Mouse (Mus musculus) layer of hippocampus, adult 11-12 months (tissue): ENCODE measurements around the gene Snx21.
"Not testable (repeated sequence)": the region's sequence is repeated elsewhere in the genome, so short reads cannot be mapped to it uniquely, and the experiment has no call there.

Source experiments
- DNase-seq: peaks from one replicate; pipeline ENCODE4 v3.0.0; 2022; ENCODE audit warnings: low spot score

The Snx21 gene

GRCm38 (mm10) chr2:164793772-164794171, 8.1 kb downstream of the Snx21 start:
- DNase-seq = no peak

DNA sequence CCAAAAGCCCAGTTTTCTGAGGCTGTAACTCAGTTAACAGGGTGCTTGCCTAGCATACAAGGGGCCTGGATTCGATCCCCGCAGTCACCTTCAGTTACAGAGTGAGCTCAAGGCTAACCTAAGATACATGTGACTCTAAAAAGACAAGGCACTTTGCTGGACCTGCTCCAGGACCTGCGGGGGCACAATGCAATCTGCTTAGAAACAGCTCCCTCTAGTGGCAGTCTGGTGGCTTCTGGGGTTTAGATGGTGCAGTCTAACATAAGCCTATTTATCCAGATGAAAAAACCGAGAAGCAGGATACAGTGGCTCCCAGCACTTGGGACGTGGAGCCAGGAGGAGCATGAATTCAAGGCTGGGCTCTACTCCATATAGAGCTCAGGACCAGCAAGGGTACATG, 8.7 kb downstream of the Snx21 start:
- peak; percentile 92 for DNase-seq

DNA sequence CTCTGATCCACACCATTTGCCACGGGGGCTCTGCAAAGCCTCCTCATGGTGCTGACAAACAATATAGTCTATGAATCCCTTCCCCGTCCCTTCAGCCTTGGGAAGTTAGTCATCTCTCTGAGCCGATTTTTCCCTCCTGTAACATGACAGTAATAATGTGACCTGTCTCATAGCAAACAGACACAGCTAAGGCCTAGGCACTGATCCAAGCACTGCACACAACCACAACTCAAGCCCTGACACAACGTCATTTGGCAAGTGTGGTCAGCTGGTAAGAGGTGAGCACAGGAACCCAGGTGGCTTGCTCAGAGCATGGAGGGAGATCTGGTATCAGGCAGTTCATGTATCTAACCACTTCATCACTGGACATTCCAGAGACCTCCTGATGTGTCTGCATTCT, 10.2 kb downstream of the Snx21 start:
- no peak for DNase-seq

DNA sequence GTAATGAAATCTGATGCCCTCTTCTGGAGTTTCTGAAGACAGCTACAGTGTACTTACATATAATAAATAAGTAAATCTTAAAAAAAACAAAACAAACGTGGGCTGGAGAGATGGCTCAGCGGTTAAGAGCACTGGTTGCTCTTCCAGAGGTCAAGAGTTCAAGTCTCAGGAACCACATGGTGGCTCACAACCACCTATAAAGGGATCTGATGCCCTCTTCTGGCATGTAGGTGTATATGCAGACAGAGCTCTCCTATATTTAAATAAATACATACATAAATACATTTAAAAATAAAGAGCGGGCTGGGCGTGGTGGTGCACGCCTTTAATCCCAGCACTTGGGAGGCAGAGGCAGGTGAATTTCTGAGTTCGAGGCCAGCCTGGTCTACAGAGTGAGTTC, 12.9 kb downstream of the Snx21 start:
- not testable (repeated sequence) for DNase-seq

DNA sequence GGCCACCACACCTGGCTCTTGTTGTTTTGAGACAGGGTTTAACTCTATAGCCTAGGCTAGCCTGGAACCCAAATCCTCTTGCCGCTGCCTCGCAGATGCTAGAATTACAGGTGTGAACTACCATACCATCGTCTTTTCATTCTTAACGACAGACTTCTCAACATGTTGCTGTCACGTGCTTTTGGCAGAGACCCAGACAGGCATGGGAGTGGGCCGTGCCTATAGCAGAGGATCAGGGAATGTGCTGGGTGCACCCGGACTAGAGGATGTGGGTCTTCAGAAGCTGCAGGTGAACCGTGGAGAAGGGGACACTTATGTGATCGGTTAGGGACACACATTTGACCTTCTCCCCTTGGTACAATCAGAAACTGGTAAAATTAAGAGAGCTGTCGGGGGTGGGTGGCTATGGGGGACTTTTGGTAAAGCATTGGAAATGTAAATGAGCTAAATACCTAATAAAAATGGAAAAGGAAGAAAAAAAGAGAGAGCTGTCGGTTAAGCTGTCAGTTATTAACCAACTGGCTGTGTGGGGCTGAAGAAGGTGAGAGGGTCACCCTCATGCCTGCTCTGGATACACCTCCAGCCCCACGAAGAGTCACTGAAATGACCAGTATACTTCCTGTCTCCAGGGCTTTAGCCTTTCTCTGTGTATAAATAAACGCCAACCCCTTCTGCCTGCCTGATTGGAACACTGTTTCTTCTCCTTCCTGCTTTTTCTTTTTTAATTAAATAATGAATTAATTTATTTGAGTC, 14.8 kb downstream of the Snx21 start:
- DNase-seq = no peak

DNA sequence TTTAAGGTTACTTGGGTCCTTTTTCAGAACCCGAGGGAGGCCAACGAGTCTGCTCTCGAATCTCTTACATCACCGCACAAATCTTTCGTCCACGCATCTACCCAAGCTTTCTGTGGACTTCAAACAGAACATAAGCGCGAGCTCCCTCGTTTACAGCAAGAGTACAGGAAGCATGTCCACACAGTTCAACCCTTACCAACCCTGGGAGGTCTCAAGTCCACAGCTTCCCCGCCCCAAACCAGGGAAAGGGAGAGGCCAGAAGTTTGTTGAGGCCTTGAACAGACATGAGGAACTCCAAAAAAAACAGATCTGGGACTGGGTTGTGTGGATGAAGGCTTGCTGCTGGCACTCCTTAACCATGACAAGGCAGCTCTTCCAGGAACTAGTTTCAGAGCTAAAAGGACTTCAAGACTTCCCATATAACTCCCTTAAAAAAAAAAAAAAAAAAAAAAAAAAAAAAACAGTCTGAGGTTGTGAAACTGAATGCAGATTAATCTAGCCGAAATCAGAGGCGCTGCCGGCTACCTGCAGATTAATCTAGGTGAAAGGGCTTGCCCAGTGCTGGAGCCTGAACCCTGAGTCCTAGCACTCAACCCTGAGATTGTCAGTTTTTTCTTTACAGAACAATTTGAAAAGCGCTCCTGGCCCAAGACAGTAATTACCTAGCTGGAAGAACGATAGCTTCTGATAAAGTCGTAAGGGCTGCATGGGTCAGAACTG, 17.7 kb downstream of the Snx21 start:
- no peak for DNase-seq

- DNase-seq = no peak
Observed at GRCm38 (mm10) chr2:164803921-164804313, 18.3 kb downstream of the Snx21 start.

DNA sequence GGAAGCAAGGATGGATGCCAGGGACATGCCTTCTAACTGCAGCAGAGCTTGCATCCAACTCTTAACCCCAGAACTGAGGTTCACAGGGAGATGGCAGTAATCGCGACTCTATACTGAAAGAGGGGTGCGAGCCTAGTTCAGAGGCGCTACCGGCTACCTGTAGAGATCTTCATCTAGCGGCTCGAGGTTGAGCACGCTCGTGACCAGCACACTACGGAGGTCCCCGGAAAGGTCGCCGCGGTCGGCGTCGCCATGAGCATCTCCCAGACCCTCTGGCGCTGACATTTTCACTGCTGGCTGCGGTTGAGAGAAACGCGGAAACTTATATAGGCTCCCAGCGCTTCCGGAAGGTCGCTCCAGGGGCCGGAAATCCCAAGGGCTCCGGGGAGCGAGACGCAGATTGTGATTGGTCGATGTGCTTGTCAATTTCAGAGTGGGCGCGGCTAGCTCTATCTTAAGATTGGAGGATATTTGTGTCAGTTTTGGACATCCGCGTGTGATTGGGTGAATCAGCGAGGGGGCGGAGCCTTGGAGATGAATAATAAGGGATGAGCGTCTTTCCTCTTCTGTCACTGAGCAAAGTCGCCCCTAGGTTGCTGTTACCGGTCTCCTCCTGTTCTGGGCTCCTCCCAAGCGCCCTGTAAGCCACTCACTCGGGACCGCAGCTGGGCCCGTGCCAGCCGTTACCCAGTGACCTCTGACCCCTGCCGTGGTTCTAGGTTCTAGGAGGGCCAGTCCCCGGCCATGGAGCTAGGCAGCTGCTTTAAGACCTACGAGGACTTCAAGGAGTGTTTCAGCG, 19.1 kb downstream of the Snx21 start, which contains the start of the genes Acot8 and Zswim3:
TSS of gene Acot8 (minus strand) at position 350 of the 799 bp plus-strand sequence.
TSS of gene Zswim3 (plus strand) at position 566 of the 799 bp plus-strand sequence.
- DNase-seq = peak; percentile 99

GRCm38 (mm10) chr2:164805332-164805718, 19.7 kb downstream of the Snx21 start:
- DNase-seq = no peak

DNA sequence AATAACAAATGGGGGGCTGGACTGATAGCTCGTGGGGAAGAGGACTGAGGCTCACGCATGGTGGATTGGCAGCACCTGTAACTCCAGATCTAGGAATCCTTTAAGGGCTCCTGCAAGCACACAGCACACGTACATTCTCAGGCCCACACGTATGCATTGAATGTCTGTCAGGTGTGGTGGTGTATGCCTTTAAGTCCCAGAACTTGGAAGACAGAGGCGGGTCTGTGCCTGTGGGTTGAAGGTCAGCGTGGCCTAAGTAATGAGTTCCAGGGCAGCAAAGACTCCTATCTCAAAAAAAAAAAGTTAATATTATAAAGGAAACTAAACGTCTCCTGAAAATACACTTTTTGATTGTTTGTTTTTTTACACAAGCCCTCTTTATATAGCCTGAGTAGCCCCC, 21.0 kb downstream of the Snx21 start:
- DNase-seq = no peak

- DNase-seq = no peak
Observed at GRCm38 (mm10) chr2:164813557-164813956, 27.9 kb downstream of the Snx21 start.

DNA sequence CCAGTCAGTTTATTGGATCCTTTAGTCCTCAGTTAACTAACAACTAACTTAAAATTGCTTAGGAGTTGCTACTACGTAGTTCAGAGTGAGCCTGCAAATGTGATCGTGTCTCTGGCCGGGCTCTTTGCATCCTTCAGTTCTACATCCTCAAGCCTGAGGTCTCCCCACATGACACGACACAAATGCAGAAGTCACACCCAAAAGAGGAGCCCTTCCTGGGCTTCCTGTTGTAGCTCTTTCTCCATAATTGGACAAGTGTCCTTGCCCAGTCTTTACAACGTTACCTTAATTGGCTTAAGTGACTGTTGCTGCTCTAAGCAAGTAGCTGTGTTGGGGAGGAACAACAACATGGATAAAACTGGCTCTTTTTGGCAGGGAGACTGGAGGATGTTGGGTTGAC, 29.7 kb downstream of the Snx21 start:
- no peak for DNase-seq

DNA sequence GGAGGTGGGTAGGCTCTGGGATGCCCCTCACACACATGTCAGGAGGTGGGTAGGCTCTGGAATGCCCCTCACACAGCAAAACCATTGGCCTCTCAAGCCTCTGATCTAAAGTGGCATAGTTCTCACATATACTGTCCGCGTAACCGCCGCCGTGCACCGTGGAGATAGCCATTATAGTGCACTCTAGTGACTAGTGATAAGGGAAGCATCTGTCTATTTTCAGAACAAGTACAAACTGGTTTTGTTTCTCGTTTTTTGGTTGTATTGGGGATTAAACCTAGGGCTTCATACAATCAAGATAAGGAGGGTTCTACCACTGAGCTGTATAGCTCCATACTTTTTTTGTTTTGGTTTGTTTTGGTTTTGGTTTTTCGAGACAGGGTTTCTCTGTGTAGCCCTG, 30.2 kb downstream of the Snx21 start:
- no peak for DNase-seq

GRCm38 (mm10) chr2:164817206-164817605, 31.6 kb downstream of the Snx21 start:
- DNase-seq = no peak

- DNase-seq = no peak
Observed at GRCm38 (mm10) chr2:164817703-164818102, 32.1 kb downstream of the Snx21 start.

- no peak for DNase-seq
Observed at GRCm38 (mm10) chr2:164821060-164821459, 35.4 kb downstream of the Snx21 start.

GRCm38 (mm10) chr2:164822636-164823165, 37.1 kb downstream of the Snx21 start, which contains the start of gene Zswim1:
Gene Zswim1 (plus strand): TSS chr2:164822686.
- peak; percentile 100 for DNase-seq

- no peak for DNase-seq
Observed at GRCm38 (mm10) chr2:164823181-164823585, 37.6 kb downstream of the Snx21 start.

DNA sequence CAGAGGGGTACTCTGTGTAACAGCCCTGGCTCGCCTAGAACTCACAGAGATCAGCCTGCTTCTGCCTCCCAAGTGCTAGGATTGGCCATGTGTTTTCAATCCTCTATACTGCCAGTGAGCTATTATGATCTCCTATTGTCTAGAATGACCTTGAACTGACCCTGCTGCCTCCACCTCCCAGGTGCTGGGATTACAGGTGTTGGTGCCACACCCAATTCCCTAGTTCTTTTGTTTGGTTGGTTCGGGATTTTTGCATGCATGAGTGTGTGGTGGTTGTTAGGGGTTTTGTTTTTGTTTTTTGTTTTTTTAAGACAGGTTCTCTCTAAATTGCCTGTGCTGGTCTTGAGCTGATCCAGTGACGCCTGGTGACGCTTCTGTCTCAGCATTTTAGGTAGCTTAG, 38.3 kb downstream of the Snx21 start:
- DNase-seq = no peak

DNA sequence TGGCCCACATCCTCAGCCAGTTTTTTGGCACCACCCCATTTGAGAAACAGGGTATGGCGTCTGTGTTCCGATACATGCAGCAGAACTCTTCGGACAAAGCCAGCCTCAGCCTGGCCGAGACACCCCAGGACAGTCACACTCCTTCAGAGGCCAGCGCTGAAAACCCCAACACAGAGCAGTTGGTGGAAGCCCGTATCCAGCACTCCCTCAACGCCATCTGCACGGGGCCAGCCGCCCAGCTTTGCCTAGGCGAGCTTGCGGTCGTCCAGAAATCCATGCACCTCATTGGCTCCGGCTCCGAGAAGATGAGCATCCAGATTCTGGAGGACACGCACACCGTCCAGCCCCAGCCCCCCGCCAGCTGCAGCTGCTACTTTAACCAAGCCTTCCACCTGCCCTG, 39.9 kb downstream of the Snx21 start:
- no peak for DNase-seq

GRCm38 (mm10) chr2:164827146-164827850, 41.7 kb downstream of the Snx21 start:
- DNase-seq = no peak

GRCm38 (mm10) chr2:164828437-164828836, 42.8 kb downstream of the Snx21 start, which contains the start of gene Spata25:
Gene Spata25 (minus strand): TSS chr2:164828537.
- no peak for DNase-seq
